Mouse (Mus musculus) megakaryocyte-erythroid progenitor cell, adult 5-6 weeks (primary cell): ENCODE results near the gene Cisd3. TPM values are rescaled to one million over a fixed set of nuclear protein-coding genes. Genes with fewer than 3 reads are reported as not detected.
"Not testable (repeated sequence)": the region's sequence is repeated elsewhere in the genome, so short reads cannot be mapped to it uniquely, and the experiment has no call there.

Experiments
- ATAC-seq: replicated peaks from 2 replicates; pipeline ENCODE4 v1.8.0; 2016; ENCODE audit warnings: mild to moderate bottlenecking, inconsistent platforms; ENCODE audit not compliant: severe bottlenecking, poor library complexity, low FRiP score, low TSS enrichment
- total RNA-seq, 2 experiments: library from RNA; stranded (forward) in 1 of 2; stranded (reverse) in 1 of 2; fragments of 200-1000, 215-1000 nt in 1 of 2; fragments of >200 nt in 1 of 2; fragmentation: Nextera tagmentation in 1 of 2; gene quantifications; 2 replicates each; pipeline ENCODE4 v1.2.3; 2014 to 2017

Gene Cisd3
- total RNA-seq (2014; fragmentation: Nextera tagmentation) (10.1 TPM in 1 of 2 replicates, not detected in the other), total RNA-seq (2017) (15.9 TPM in 1 of 2 replicates, not detected in the other)

DNA sequence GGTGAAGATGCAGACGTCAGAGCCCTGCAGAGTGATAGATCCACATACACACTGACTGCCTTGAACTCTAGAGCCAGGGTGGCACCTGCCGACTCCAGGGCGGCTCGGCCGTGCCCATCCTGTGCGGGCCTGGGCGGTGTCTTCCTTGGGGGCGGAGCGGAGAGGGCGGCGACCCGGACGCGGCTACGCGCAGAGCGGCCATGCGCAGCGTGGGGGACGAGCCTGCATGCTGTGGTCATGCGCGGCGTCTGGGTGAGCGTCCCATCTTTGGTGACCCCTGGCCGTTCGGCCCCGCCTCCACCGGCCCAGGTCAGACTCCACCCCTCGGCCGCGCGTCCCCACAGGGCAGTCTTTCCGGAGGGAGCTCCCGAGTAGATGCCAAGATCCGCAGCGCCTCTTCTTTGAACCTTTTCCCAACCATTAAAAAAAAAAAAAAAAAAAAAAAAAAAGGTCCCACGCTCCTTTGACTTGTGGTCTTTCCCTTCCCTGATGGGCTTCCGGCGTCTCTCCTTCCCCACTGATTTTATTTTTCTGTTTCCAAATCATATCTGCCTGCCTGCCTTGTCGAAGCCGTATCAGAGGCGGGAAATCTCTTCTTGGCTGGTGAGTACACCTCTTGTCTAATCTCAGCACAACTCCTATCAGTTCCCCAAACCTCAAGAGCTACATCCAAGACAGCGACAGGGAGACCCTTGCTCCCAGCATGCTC, at the start of gene Cisd3:
TSS of gene Cisd3 (plus strand) at position 214 of the 709 bp plus-strand sequence.
- ATAC-seq = peak; percentile 75

- ATAC-seq = no peak
These were observed 44.0 kb upstream of the Cisd3 start for GRCm38 (mm10) chr11:97641668-97642067.

- no peak for ATAC-seq
These were observed 42.9 kb upstream of the Cisd3 start for GRCm38 (mm10) chr11:97642746-97643145.

DNA sequence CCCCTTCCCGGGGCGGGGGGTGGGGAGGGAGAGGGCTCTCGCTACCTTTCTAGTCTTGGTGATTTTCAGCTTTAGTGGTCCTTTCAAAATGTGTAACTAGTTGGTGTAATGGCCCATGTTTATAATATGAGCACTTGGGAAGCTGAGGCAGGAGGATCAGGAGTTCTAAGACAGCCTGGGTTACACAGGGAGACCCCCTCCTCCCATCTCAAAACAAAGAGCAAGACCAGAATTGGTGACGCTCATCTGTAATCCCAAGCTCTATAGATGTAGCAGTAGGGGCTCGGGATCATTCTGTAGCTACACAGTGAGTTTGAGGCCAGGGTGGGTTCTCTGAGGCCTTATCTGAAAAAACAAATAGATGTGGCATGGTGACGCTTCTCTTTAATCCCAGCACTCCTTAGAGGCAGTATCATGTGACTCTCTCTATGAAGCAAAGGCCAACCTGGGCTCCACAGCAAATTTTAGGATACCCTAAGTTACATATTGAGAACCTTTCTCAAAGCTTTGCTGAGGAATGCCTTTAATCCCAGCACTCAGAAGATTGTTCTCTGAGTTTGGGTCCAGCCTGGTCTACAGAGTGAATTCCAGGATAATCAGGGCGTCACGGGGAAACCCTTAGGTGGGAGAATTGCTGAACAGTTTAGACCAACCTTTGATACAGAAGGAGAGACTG, 42.1 kb upstream of the Cisd3 start:
- ATAC-seq = no peak

DNA sequence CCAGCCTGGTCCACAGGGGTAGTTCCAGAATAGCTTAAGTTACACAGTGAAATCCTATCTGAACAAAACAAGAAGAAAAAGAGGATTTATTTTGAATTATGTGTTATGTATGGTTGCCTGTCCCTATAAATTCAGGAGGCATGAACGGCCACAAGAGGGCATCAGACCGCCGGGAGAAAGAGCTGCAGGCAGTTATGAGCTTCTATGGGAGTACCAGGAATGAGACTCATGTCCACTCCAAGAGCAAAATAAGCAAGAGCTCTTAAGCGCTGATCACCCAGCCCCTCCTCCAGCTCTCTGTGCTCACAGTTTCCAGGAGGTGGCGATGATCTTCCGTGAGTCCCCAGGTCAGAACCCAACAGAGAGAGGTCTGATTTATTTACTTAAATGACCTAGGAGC, 40.8 kb upstream of the Cisd3 start:
- ATAC-seq = no peak

DNA sequence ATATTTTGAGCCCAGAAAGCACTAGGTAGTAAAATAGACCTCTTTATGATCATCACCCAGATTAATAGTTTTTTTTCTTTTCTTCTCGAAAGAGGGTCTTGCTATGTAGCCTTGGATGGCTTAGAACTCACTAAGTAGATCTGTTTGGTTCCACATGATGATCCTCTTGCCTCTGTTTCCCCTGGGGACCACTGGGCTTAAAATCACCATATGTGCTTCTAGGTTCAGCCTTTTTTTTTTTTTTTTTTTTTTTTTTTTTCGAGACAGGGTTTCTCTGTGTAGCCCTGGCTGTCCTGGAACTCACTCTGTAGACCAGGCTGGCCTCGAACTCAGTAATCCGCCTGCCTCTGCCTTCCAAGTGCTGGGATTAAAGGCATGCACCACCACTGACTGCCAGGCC, 37.1 kb upstream of the Cisd3 start:
- ATAC-seq = not testable (repeated sequence)

DNA sequence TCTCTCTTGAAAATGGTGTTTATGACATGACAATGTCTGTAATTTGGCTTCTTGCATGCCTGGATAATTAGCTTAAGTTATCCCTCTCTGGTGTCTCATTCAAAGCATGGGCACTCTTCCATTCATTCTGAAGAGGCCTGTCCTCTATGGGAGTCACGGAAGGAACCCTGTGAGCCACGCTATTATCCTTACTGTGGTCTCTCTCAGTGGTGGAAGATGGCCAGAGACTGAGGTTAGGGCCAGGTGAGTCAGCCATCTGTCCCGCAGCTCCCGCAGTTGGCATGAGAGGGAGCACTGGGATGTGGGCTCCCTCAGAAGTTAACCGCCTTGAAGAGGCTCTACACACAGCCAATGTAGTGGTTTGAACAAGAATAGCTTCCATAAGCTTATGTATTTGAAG, 35.3 kb upstream of the Cisd3 start:
- ATAC-seq = no peak

- ATAC-seq = not testable (repeated sequence)
These were observed 32.2 kb upstream of the Cisd3 start for GRCm38 (mm10) chr11:97653376-97653775.

DNA sequence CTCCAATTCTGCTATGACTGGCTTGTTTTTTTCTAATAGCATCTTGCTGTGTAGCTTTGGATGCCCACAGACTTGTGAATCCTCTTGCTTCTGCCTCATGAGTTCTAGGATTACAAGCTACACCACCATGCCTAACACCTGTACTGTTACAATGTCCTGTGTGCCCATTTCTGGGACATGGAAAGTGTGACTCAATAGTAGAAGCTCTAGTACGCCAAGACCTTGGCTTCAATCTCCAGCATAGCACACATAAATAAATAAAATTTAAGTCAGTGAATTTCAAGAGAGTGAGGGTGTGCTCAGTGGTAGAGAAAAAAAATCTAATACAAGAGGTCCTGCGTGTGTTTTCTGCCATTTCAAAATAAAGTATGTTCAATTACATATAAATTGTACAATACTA, 31.4 kb upstream of the Cisd3 start:
- ATAC-seq = no peak

DNA sequence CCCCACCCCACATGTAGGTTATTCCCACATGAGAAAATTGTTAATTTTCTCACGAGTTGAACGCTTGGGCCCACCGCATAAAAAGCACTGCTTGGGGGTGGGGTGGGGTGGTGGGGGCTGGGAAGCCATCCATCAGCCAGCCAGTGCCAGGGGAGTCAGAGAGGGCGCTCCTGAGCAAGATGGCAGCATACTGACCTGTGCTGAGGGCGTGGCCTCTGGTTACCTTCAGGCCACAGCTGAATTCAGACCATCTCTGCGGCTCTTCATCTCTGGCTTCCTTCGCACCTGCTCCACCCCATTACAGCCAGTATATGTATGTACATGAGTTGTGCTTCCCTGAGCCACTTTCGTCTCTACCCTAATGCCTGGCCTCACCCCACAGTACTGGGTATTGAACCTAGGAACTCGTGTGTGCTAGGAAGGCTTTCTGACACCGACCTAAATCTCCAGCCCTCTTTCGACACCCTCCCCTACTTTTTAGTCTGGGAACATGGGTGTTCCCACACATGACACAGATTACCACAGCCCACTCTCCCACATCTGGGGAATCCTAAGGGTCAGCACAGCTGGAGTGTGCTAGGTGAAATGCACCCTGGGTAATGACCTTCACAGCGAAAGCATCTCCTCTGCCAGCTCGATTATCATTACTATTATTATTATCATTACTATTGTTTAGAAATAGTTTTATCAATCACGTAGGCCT, 29.2 kb upstream of the Cisd3 start:
- no peak for ATAC-seq

DNA sequence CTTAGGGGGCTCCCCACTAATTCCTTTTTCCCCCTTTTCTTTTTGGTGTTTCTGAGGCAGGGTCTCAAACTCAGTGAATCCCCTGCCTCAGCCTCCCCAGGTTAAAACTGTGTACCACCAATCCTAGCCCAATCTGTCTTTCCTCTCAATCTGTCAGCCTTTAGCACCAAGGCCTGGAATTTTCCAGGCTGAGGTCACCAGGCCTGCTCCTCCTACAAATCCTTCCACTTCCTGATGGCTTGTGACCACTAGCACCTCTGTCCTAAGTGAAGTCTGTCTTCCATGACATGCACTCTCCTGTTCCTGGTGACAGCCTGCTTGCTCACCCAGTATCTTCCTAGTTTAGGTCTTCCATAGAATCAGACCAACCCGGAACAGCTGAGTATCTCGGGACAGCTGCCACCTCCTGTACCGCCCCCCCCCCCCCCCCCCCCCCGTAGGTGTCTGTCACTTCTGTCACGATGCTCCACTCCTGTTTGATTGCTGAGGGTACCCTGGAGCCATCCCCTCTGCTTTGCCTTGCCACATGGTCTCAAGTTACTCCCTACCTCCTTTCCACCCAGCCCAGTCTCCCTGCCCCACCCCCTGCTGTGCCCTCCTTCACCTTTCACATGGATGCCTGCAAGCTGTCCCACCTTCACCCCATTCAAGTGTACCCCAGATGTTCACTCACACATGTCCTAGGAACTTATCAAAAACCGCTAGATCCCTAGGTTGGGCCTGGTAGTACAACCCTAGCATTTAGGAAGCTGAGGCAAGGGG, 28.3 kb upstream of the Cisd3 start:
- ATAC-seq = no peak

GRCm38 (mm10) chr11:97657967-97658366, 27.7 kb upstream of the Cisd3 start:
- not testable (repeated sequence) for ATAC-seq

GRCm38 (mm10) chr11:97658751-97659266, 26.8 kb upstream of the Cisd3 start:
- ATAC-seq = peak; percentile 29; the same call in 1 of the 2 replicates

GRCm38 (mm10) chr11:97659267-97659989, 26.2 kb upstream of the Cisd3 start:
- ATAC-seq = no peak

DNA sequence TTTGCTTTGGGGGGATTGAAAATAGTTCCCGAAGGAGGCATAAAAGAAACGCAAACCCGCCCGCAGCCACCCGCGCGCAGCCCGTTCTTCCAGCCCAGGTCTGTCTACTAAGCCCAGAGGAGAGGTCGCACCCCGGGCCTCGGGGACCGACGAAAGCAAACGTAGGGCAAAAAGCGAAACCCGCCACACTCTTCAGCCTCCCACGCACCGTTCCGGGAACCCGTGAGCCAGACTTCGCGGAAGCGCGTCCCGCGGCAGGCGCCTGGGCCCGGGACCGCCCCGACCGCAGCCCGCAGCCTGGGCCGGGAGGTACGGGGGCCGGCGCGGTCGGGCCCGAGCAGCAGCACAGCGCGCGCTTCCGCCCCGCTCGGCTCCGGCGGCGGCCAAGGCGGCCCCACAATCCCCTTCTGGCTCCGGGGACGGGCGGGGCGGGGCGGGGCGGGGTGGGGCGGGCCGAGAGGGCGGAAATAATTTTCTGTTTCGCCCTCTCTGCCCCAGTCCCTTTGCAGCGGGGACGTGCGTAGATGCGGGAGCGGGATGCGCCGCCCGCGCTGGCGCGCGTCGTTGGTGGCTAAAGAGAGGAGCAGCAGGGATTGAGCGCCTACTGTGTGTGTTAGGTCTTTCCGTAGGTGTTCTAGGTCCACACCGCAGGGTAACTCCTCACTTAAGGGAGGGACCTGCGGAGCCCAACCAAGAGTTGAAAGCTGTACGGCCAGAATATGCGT, 25.5 kb upstream of the Cisd3 start:
- peak; percentile 32 for ATAC-seq

DNA sequence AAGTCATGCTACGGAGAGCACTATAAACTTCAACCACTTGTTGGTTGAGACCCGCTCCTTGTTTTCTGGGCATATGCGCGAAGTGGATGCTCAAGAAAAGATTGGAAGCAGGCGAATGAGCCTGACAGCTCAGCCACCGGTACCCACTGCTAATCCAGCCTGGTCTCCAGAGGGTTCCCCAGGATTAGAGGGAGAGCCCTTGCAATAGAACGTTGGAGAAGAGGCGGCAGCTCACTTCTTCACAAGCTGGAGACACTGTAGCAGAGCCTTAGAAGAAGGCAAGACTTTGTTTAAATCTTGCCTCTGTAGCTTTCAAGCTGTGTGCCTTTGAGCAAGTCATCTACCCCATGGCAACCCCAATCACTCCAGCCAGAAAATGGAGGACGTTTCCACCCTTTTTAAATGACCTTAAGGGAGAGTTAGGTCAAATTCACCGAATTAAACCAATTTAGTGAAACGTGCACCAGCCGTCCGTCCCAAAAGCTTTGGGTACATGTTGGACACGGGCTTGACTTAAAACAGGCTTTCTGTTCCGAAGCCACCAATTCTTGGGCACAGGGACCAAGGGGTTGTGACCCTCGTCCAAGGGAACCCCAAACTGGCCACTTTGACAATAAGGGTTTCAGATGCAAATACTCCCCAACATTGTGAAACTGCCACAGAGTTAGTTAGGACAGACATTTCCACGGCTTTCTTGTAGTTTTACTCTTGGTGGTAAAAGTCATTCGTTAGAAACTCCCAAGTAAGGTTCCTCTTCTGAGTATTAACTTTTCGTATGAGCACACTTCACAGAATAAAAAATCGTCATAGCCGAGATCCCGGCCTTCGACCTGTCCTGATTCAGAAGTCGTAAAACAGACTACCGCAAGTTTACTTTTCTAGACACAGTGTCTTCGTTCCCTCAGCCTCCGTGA, 24.6 kb upstream of the Cisd3 start:
- no peak for ATAC-seq

DNA sequence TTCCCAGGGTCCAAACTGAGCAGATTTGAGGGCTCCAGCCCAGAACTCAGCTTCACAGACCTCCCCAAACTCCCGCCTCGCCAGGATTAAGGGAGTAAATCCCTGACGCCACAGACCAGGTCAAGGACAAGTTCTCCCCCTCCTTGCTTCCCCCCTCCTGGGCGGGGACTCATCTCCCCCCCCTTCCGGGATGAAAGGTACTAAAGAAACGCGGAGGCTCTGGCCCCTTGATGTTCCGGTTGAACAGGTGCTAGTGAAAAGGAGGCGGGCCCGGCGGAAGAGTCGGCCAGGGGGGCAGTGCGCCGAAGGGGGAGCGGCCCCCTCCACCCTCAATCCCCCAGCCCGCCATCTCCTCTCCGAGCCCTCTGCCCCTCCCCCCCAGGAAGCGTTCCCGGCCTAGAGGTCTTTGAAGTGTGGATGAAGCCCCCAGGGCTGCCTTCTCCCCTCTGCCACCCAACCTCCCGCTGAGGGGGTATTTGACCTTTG, 23.9 kb upstream of the Cisd3 start:
- no peak for ATAC-seq
